Mouse (Mus musculus) CH12.LX (cell line): ENCODE measurements around the gene Hist1h2bc. TPM values are rescaled to one million over a fixed set of nuclear protein-coding genes. Genes with fewer than 3 reads are reported as not detected.

Experiments
- DNase-seq: peaks from one replicate; pipeline ENCODE4 v3.0.0-alpha.2; 2013; ENCODE audit errors: extremely low read depth
- H3K27ac ChIP-seq: 2 replicates; pipeline ENCODE4 v1.5.1; 2012; ENCODE audit warnings: low read depth, mild to moderate bottlenecking, control low read depth, moderate library complexity; ENCODE audit not compliant: insufficient read depth
- H3K27me3 ChIP-seq: replicated peaks from 2 replicates; pipeline ENCODE3; 2012; ENCODE audit warnings: inconsistent platforms
- H3K36me3 ChIP-seq, 2 experiments: replicated peaks in 1 of 2; 2 replicates each; pipeline versions ENCODE3 to v1.6.1; 2012; ENCODE audit warnings: inconsistent platforms in 1 of 2, low read length in 1 of 2, mild to moderate bottlenecking in 1 of 2, mixed read lengths in 1 of 2, moderate library complexity in 1 of 2; ENCODE audit not compliant: control insufficient read depth in 1 of 2, insufficient read depth in 1 of 2
- H3K4me1 ChIP-seq, 2 experiments: 2 replicates each; pipeline ENCODE4 v1.6.1; 2012; ENCODE audit warnings: inconsistent platforms in 1 of 2, moderate library complexity in 1 of 2; ENCODE audit not compliant: insufficient read depth in 2 of 2, control insufficient read depth in 1 of 2
- H3K4me2 ChIP-seq: 2 replicates; pipeline ENCODE4 v1.6.1; 2012; ENCODE audit warnings: low read depth, mild to moderate bottlenecking, control low read depth; ENCODE audit not compliant: poor library complexity, insufficient read depth, severe bottlenecking
- H3K4me3 ChIP-seq, 3 experiments: fragments of 150-350 bp in 1 of 3; sonication (generic) in 1 of 3; replicated peaks in 1 of 3; 2 replicates each; pipeline versions ENCODE3 to v1.5.1; 2011 to 2012; ENCODE audit warnings: low read depth in 2 of 3, low read length in 2 of 3, mild to moderate bottlenecking in 2 of 3, moderate library complexity in 2 of 3, control low read depth in 1 of 3, improper control_type of control experiment in 1 of 3, inconsistent platforms in 1 of 3, mixed read lengths in 1 of 3; ENCODE audit not compliant: poor library complexity in 1 of 3
- H3K79me2 ChIP-seq: replicated peaks from 2 replicates; pipeline ENCODE4 v1.6.1; 2012; ENCODE audit warnings: mild to moderate bottlenecking, moderate library complexity; ENCODE audit not compliant: control insufficient read depth, poor library complexity, insufficient read depth, severe bottlenecking; ENCODE audit errors: extremely low read depth
- H3K9ac ChIP-seq: 2 replicates; pipeline ENCODE4 v1.6.1; 2012; ENCODE audit warnings: low read depth, mild to moderate bottlenecking, control low read depth, moderate library complexity; ENCODE audit not compliant: insufficient read depth
- H3K9me3 ChIP-seq: replicated peaks from 2 replicates; pipeline ENCODE3; 2012; ENCODE audit warnings: low read length, inconsistent platforms, mixed read lengths
- BHLHE40 ChIP-seq: IDR thresholded peaks from 2 replicates; pipeline ENCODE4 v1.6.1; 2011; ENCODE audit warnings: mild to moderate bottlenecking, low read depth, low read length, improper control_type of control experiment
- CHD1 ChIP-seq: IDR thresholded peaks from 2 replicates; pipeline ENCODE4 v1.6.1; 2012; ENCODE audit warnings: low read depth, low read length, improper control_type of control experiment, inconsistent platforms
- CHD2 ChIP-seq: IDR thresholded peaks from 2 replicates; pipeline ENCODE4 v1.6.1; 2011; ENCODE audit warnings: low read length, improper control_type of control experiment
- E2F4 ChIP-seq: IDR thresholded peaks from 2 replicates; pipeline ENCODE4 v1.6.1; 2011; ENCODE audit warnings: low read depth, low read length, improper control_type of control experiment; ENCODE audit not compliant: insufficient replicate concordance
- ETS1 ChIP-seq: conservative IDR thresholded peaks from 2 replicates; pipeline ENCODE4 v1.6.1; 2012; ENCODE audit warnings: low read depth, mild to moderate bottlenecking, inconsistent platforms, low read length, improper control_type of control experiment, moderate library complexity
- HCFC1 ChIP-seq: IDR thresholded peaks from 2 replicates; pipeline ENCODE4 v1.6.1; 2012; ENCODE audit warnings: low read depth, mild to moderate bottlenecking, inconsistent platforms, low read length, improper control_type of control experiment
- NRF1 ChIP-seq: IDR thresholded peaks from 2 replicates; pipeline ENCODE4 v1.6.1; 2014; ENCODE audit warnings: low read depth, mild to moderate bottlenecking, inconsistent platforms, low read length, improper control_type of control experiment, moderate library complexity
- POLR2A ChIP-seq: IDR thresholded peaks from 2 replicates; pipeline ENCODE4 v1.6.1; 2011; ENCODE audit warnings: low read depth, mild to moderate bottlenecking, improper control_type of control experiment, low read length
- ZC3H11A ChIP-seq: IDR thresholded peaks from 2 replicates; pipeline ENCODE4 v1.6.1; 2012; ENCODE audit warnings: low read depth, mild to moderate bottlenecking, inconsistent platforms, low read length, improper control_type of control experiment
- ZKSCAN1 ChIP-seq: IDR thresholded peaks from 2 replicates; pipeline ENCODE4 v1.6.1; 2012; ENCODE audit warnings: low read depth, inconsistent platforms, low read length, improper control_type of control experiment, borderline replicate concordance
- ZMIZ1 ChIP-seq: IDR thresholded peaks from 2 replicates; pipeline ENCODE4 v1.6.1; 2012; ENCODE audit warnings: low read depth, mild to moderate bottlenecking, inconsistent platforms, low read length, improper control_type of control experiment
- dilution Hi-C: fragments of 300-500 bp; cut with MboI; formaldehyde crosslinking; loops from 2 replicates; pipeline ENCODE4 v1.14.3; 2020; ENCODE audit warnings: low sequenced_read_pairs; ENCODE audit not compliant: extremely low pct_unique_long_range_greater_than_20kb, extremely low pct_ligation_motif_present
- in situ Hi-C: fragments of 300-500 bp; cut with MboI; formaldehyde crosslinking; loops from 3 replicates; pipeline ENCODE4 v1.14.3; 2019; ENCODE audit warnings: low sequenced_read_pairs, low pct_ligation_motif_present, low pct_unique_long_range_greater_than_20kb, mixed read lengths
- polyA plus RNA-seq: library from polyadenylated mRNA; unstranded; fragments of >175 nt; gene quantifications from 2 replicates; pipeline ENCODE4 v1.2.1, GENCODE M21; 2012; ENCODE audit warnings: low read depth; ENCODE audit not compliant: insufficient read length
- total RNA-seq, 2 experiments: library from RNA; depleted of rRNA; stranded (reverse); fragments of 300-350 nt in 1 of 2; fragments of >200 nt in 1 of 2; gene quantifications; 2 replicates each; pipeline ENCODE4 v1.2.3; 2012 to 2014

Gene Hist1h2bc
- total and polyA plus RNA-seq, 3 experiments: 2.2 to 436 (median 17.4) TPM

DNA sequence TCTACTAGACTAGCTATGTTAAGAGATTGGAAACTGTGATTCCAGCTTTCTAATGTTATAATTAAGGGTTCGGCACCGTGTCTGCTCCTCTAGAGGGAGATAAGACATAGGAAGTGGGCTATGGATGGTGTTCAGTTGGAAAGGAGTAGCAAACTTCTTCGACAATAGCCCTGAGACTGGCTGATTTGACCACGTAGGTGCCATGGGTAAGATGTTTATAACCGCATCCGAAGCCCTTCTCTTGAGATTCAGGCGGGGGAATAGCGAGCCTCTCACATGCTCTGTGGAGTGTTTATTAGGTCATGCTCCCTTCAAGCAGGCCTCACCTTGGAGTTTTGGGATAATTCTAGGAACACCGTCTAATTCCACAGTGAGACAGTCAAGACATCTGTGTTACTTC lies 11.0 kb downstream of the Hist1h2bc start:
- H3K27ac ChIP-seq: no peak overlapping the region
- H3K9ac ChIP-seq: no peak overlapping the region
- H3K4me2 ChIP-seq: no peak overlapping the region
- H3K36me3 ChIP-seq: no peaks in the 10 kb centered on the region
- no peak overlapping the region for H3K4me3 ChIP-seq
- dilution Hi-C loops: loop anchor here (10.0 kb wide), 1 partner anchor 50 kb away; the partner anchor contains the start of genes Hist1h2bb and Hist1h3c
- TF ChIP-seq POLR2A (no peak), ZMIZ1 (no peak), HCFC1 (no peak)
- in situ Hi-C loops: no loop called here
- DNase-seq: no peak
- no peaks in the 10 kb centered on the region for H3K9me3 ChIP-seq
- H3K79me2 ChIP-seq: no peaks in the 10 kb centered on the region
- peaks cover 0 to 23% of the 10 kb centered on the region in 2 experiments; a peak in 2 of 4 replicates for H3K4me1 ChIP-seq
- no peaks in the 10 kb centered on the region for H3K27me3 ChIP-seq

DNA sequence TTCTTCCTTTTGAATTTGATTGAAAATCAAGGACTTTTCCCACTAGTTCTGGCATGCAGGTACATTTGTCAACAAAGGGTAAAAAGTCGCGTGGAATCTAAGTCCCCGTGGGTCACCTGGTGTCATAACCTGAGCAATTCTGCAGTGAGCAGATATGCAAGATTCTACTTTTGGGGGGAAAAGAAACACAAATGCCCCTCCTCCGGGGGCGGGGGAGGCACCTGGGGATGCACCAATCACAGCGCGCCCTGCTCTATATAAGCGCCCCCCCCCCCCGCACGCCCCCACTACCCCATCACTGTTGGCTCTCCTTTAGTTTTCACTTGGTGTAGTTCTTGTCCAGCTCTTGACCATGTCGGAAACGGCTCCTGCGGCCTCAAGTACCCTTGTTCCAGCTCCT lies 11.5 kb downstream of the Hist1h2bc start, which contains the start of gene Hist1h1t:
Gene Hist1h1t (plus strand): TSS at position 301 of the 400 bp plus-strand sequence.
- dilution Hi-C loops (loop anchor here (10.0 kb wide), 1 partner anchor 49 kb away; the partner anchor contains the start of genes Hist1h2bb and Hist1h3c), in situ Hi-C loops (no loop called here)
- DNase-seq: no peak
- Histone ChIP-seq H3K4me3 (no peak within 1 kb of the TSS), H3K4me1 (peaks cover 2 to 29% of the 10 kb centered on the region in 2 experiments; a peak in 2 of 4 replicates), H3K79me2 (no peaks in the 10 kb centered on the region), H3K27me3 (no peaks in the 10 kb centered on the region), H3K4me2 (no peak within 1 kb of the TSS), H3K9me3 (no peaks in the 10 kb centered on the region), H3K27ac (no peak within 1 kb of the TSS), H3K36me3 (no peaks in the 10 kb centered on the region), H3K9ac (no peak within 1 kb of the TSS)
- no peak for TF ChIP-seq ZC3H11A
- TF ChIP-seq ETS1: no peak
- no peak for TF ChIP-seq ZMIZ1
- no peak for TF ChIP-seq NRF1
- no peak for TF ChIP-seq ZKSCAN1
- no peak for TF ChIP-seq BHLHE40
- TF ChIP-seq CHD1: no peak

DNA sequence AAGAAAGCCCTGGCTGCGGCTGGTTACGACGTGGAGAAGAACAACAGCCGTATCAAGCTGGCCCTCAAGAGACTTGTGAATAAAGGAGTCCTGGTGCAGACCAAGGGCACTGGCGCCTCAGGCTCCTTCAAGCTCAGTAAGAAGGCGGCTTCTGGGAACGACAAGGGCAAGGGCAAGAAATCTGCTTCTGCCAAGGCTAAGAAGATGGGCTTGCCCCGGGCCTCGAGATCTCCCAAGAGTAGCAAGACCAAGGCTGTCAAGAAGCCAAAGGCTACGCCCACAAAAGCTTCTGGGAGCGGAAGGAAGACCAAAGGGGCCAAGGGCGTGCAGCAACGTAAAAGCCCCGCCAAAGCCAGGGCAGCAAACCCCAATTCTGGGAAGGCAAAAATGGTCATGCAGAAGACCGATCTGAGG lies 12.1 kb downstream of the Hist1h2bc start:
- no peak for DNase-seq
- H3K27ac ChIP-seq: no peak overlapping the region
- dilution Hi-C loops: loop anchor here (10.0 kb wide), 1 partner anchor 49 kb away; the partner anchor contains the start of genes Hist1h2bb and Hist1h3c
- in situ Hi-C loops: no loop called here
- H3K9me3 ChIP-seq: no peaks in the 10 kb centered on the region
- no peak overlapping the region for H3K9ac ChIP-seq
- H3K4me2 ChIP-seq: no peak overlapping the region
- no peaks in the 10 kb centered on the region for H3K36me3 ChIP-seq
- no peaks in the 10 kb centered on the region for H3K79me2 ChIP-seq
- H3K4me1 ChIP-seq: peaks cover 2 to 35% of the 10 kb centered on the region in 2 experiments; a peak in 2 of 4 replicates
- H3K4me3 ChIP-seq: no peak overlapping the region
- no peaks in the 10 kb centered on the region for H3K27me3 ChIP-seq
- TF ChIP-seq E2F4: no peak
- TF ChIP-seq NRF1: no peak
- TF ChIP-seq CHD2: no peak
